Mouse (Mus musculus): ENCODE results near the gene Alb. TPM values are rescaled to one million over a fixed set of nuclear protein-coding genes. Genes with fewer than 3 reads are reported as not detected.

Alb gene
- polyA plus RNA-seq, 1 experiment from 2014 or later: 0.65 TPM

DNA sequence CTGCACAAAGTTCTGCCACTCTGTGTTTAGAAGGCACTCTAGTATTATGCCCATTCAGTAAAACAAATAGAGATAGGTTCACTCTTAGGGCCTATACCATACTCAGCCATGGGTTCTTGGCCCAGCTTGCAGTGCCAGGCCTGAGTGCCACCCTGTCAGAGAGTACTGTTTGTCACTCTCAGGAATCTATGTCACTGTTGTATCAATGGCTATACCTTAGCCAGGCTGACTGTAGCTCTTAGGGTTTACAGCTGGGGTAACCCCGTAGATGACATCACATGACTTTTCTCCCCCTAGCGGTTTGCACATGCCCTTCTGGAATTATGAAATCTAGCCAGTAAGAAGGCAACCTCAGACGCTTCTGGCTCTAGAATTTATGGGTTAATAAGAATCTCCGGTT, 33.6 kb downstream of the Alb start:
- Histone ChIP-seq H3K27ac (no peak overlapping the region), H3K4me2 (replicated peaks) (no peak overlapping the region), H3K4me3 (no peak overlapping the region), H3K36me3 (no peaks in the 10 kb centered on the region), H3K27me3 (no peaks in the 10 kb centered on the region), H3K4me1 (no peaks in the 10 kb centered on the region), H3K9me3 (no peaks in the 10 kb centered on the region), H3K9ac (no peak overlapping the region)
- 95% methylated on average over 4 of the region's 4 CpGs for WGBS
- ATAC-seq (ENCODE audit: insufficient number of reproducible peaks, insufficient read depth, low FRiP score, low TSS enrichment): no peak

DNA sequence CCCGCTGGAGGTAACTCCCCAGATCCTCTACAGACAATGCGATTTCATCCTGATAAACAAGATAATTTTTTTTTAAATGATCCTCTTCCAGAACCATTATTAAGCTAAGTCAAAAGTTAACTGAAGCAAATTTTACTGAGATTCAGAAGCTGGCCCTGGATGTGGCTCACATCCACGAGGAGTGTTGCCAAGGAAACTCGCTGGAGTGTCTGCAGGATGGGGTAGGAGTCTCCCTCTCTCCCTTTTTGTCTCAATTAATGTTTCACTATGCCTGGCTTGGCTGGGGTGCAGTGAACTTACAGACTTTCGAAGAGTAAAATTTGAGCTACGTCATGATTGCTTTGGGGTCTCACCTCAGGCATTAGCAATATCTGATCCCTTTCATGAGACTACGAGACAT, 38.8 kb downstream of the Alb start:
- Histone ChIP-seq H3K4me1 (no peaks in the 10 kb centered on the region), H3K27me3 (no peaks in the 10 kb centered on the region), H3K9me3 (no peaks in the 10 kb centered on the region), H3K27ac (no peak overlapping the region), H3K4me3 (no peak overlapping the region), H3K9ac (no peak overlapping the region), H3K4me2 (replicated peaks) (no peak overlapping the region), H3K36me3 (no peaks in the 10 kb centered on the region)
- no peak for ATAC-seq (ENCODE audit: insufficient number of reproducible peaks, insufficient read depth, low FRiP score, low TSS enrichment)
- WGBS: 78% methylated on average over 7 of the region's 7 CpGs

DNA sequence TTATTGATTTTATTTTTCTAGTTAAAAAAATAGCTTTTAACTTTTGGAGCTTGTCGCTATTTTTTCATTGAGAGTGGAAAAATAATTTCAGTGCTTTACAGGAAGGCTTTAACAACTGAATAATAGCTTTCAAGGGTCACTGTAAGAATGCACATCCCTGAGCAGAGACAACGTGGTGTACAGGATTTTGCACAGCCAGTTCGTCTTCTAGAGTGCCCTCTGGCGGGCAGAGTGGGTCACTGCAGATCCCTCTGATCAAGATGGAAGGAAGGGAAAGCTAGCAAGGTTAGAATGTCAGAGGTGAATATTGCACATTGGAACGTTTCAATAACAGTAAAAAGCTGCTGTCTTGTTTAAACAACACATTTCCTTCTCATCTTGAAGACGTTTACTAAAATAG, 40.0 kb downstream of the Alb start:
- 4% methylated on average over 6 of the region's 6 CpGs for WGBS
- Histone ChIP-seq H3K4me1 (no peaks in the 10 kb centered on the region), H3K4me3 (no peak overlapping the region), H3K4me2 (replicated peaks) (no peak overlapping the region), H3K36me3 (no peaks in the 10 kb centered on the region), H3K27me3 (no peaks in the 10 kb centered on the region), H3K9ac (no peak overlapping the region), H3K27ac (no peak overlapping the region), H3K9me3 (no peaks in the 10 kb centered on the region)
- no peak for ATAC-seq (ENCODE audit: insufficient number of reproducible peaks, insufficient read depth, low FRiP score, low TSS enrichment)

DNA sequence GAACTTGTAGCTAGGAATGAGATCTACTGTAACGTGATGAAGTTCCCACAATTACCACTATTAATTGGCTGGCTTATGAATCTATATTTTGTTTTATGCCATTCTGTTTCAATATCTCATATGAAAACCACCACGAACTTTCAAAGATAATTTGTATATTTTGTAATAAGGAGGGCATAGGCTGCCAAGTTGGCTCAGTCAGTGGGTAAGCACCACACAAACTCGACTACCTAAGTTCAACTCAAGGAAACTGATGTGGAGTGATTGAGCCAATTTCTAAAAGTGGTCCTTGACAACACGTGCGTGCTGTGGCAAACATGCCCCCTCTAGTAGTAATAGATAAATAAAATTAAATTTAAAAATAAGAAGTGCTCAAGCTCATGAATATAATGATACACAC, 41.1 kb downstream of the Alb start:
- Histone ChIP-seq H3K36me3 (no peaks in the 10 kb centered on the region), H3K27me3 (no peaks in the 10 kb centered on the region), H3K4me3 (no peak overlapping the region), H3K4me2 (replicated peaks) (no peak overlapping the region), H3K9me3 (no peaks in the 10 kb centered on the region), H3K9ac (no peak overlapping the region), H3K27ac (no peak overlapping the region), H3K4me1 (no peaks in the 10 kb centered on the region)
- 83% methylated on average over 5 of the region's 5 CpGs for WGBS
- no peak for ATAC-seq (ENCODE audit: insufficient number of reproducible peaks, insufficient read depth, low FRiP score, low TSS enrichment)

DNA sequence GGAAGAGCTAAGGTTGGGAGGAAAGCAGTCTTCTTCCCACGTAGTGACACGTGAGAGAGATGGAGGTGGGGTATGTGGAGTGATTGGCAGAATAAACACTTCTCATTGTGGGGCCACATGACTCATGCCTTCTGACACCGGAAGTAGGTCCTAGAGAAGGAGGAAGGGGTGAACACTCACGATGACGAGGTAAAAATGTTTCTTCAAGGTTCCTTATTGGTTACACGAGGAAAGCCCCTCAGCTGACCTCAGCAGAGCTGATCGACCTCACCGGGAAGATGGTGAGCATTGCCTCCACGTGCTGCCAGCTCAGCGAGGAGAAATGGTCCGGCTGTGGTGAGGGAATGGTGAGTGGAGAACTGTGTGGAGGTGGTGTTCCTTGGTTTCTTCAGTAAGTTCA, 44.0 kb downstream of the Alb start:
- no peaks in the 10 kb centered on the region for H3K9me3 ChIP-seq
- no peak for ATAC-seq (ENCODE audit: insufficient number of reproducible peaks, insufficient read depth, low FRiP score, low TSS enrichment)
- H3K9ac ChIP-seq: no peak overlapping the region
- no peaks in the 10 kb centered on the region for H3K27me3 ChIP-seq
- H3K27ac ChIP-seq: no peak overlapping the region
- no peaks in the 10 kb centered on the region for H3K4me1 ChIP-seq
- H3K36me3 ChIP-seq: no peaks in the 10 kb centered on the region
- WGBS: 80% methylated on average over 11 of the region's 11 CpGs
- no peak overlapping the region for H3K4me2 ChIP-seq (replicated peaks)
- no peak overlapping the region for H3K4me3 ChIP-seq

DNA sequence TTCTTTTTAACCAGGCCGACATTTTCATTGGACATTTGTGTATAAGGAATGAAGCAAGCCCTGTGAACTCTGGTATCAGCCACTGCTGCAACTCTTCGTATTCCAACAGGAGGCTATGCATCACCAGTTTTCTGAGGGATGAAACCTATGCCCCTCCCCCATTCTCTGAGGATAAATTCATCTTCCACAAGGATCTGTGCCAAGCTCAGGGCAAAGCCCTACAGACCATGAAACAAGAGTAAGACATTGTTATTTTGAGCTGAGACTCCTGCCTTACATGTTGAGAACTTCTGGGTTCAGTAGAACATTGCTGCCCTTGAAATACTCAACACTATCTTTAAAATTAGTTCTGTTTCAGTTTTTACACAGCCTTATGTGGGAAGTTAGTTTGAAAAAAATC, 45.8 kb downstream of the Alb start:
- Histone ChIP-seq H3K4me3 (no peak overlapping the region), H3K4me2 (replicated peaks) (no peak overlapping the region), H3K36me3 (no peaks in the 10 kb centered on the region), H3K9me3 (no peaks in the 10 kb centered on the region), H3K4me1 (no peaks in the 10 kb centered on the region), H3K27me3 (no peaks in the 10 kb centered on the region), H3K27ac (no peak overlapping the region), H3K9ac (no peak overlapping the region)
- ATAC-seq (ENCODE audit: insufficient number of reproducible peaks, insufficient read depth, low FRiP score, low TSS enrichment): no peak
- 72% methylated on average over 2 of the region's 2 CpGs for WGBS

DNA sequence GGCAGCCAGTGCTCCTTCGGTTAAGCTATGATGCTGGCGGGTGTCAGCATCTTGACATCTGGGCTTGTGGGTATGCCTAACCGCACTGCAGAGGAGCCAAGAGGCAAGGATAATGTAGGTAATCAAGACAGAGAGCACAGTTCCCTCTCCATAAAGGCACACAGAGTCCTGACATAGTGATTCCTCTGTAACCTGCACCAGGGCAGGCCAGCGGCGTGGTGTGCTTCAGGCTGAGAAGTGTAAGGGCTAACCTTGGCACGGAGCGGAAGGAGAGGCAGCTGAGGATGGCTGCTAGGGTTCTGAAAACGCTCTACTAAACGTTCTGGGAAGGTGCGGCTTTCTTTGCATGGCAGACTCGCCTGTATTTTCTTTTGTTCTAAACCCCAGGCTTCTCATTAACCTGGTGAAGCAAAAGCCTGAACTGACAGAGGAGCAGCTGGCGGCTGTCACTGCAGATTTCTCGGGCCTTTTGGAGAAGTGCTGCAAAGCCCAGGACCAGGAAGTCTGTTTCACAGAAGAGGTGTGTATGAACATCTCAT, 46.8 kb downstream of the Alb start:
- WGBS: 55% methylated on average over 13 of the region's 13 CpGs

DNA sequence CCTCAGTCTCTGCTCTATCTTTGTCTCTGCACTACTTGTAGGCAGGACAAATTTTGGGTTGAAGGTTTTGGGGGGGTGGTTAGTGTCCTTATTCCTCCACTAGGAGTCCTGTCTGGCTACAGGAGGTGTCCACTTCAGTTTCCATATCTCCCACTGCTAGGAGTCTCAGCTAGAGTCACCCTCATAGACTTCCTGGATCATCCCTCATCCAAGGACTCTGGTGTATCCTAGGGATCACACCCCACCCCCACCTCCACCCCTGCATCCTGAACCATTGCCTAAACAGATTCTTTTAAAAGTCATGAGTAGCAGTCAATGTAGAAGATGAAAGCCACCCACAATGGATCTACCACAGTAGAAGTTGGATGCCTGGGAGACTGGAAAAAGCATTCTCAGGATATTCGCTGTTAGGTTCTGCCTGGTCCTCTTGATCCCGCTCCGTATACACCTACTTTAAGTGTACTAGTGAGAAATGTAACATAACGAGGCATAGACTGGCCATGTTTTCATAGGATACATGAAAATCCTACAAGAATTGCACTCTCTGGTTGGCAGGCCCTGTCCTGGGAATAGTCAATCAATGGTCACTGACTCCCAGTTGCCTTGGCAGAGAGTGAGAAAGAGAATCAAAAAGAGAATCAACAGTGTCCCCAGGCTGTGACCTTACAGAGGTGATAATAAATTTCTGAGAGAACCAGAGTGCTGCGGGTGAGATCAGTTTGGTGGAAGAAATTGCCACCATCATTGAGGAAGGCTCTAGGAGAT, 49.3 kb downstream of the Alb start:
- Histone ChIP-seq H3K27me3 (no peaks in the 10 kb centered on the region), H3K36me3 (no peaks in the 10 kb centered on the region), H3K4me3 (no peak overlapping the region), H3K27ac (no peak overlapping the region), H3K4me2 (replicated peaks) (no peak overlapping the region), H3K9ac (no peak overlapping the region), H3K4me1 (no peaks in the 10 kb centered on the region), H3K9me3 (no peaks in the 10 kb centered on the region)
- WGBS: 92% methylated on average over 5 of the region's 5 CpGs
- ATAC-seq (ENCODE audit: insufficient number of reproducible peaks, insufficient read depth, low FRiP score, low TSS enrichment): no peak

More for the DNA sequence above, 46.8 kb downstream of the Alb start:
- Histone ChIP-seq H3K27ac (no peak overlapping the region), H3K4me1 (no peaks in the 10 kb centered on the region), H3K4me3 (no peak overlapping the region), H3K9me3 (no peaks in the 10 kb centered on the region), H3K27me3 (no peaks in the 10 kb centered on the region), H3K4me2 (replicated peaks) (no peak overlapping the region), H3K9ac (no peak overlapping the region), H3K36me3 (no peaks in the 10 kb centered on the region)
- ATAC-seq (ENCODE audit: insufficient number of reproducible peaks, insufficient read depth, low FRiP score, low TSS enrichment): no peak

DNA sequence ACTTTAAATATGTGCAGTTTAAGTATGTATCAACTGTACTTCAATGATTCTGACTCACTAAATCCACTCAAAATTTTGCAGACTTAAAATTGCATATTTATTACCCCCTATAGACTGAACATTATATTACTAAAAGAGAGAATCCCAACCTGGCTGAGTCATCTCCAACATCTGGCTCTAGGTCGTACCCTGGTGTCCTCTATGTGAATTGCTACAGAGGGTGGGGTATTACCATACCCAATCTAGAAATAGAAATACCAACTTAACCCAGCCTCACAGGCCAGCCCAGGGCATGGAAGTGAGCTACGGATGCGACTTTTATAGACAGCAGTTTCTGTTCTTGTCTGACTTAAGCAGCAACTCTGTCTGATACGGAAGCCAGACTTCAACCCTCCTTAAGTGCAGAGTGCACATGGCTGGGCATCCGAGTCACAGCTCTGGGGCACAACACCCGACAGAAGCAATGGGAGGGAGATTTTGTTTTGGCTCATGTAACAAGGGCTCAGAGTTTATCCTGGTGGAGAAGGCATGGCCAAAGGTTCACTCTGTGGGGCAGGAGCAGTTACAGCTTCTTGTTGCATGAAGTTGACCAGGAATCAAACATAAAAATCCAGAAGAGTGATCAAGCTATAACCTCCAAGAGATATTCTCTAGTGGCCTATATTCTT, 51.7 kb downstream of the Alb start:
- H3K4me1 ChIP-seq: no peaks in the 10 kb centered on the region
- no peaks in the 10 kb centered on the region for H3K27me3 ChIP-seq
- H3K27ac ChIP-seq: no peak overlapping the region
- no peak overlapping the region for H3K4me2 ChIP-seq (replicated peaks)
- no peaks in the 10 kb centered on the region for H3K36me3 ChIP-seq
- no peak overlapping the region for H3K9ac ChIP-seq
- H3K4me3 ChIP-seq: no peak overlapping the region
- H3K9me3 ChIP-seq: no peaks in the 10 kb centered on the region
- no peak for ATAC-seq (ENCODE audit: insufficient number of reproducible peaks, insufficient read depth, low FRiP score, low TSS enrichment)
- 72% methylated on average over 6 of the region's 6 CpGs for WGBS

DNA sequence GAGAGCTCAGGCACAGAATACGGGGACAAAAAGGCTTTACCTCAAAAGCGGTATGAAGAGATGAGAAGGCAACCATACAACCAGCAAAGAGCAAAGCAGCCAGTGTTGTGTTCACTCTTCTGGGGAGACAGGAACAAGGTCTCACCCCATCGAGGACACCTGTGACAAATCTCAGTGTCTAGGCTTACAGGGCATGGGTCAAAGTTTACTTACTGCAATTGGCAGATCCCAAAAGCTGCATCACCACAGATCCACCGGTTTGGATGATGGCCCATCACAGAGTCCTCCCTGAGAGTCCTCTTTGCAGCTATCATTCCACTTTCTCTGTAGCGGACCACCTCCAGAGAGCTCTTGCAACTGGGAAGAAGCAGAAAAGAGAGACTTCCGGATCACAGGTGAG, 54.9 kb downstream of the Alb start:
- Histone ChIP-seq H3K9ac (no peak overlapping the region), H3K4me1 (no peaks in the 10 kb centered on the region), H3K27me3 (no peaks in the 10 kb centered on the region), H3K36me3 (no peaks in the 10 kb centered on the region), H3K4me3 (no peak overlapping the region), H3K4me2 (replicated peaks) (no peak overlapping the region), H3K9me3 (no peaks in the 10 kb centered on the region), H3K27ac (no peak overlapping the region)
- WGBS: 91% methylated on average over 6 of the region's 6 CpGs
- ATAC-seq (ENCODE audit: insufficient number of reproducible peaks, insufficient read depth, low FRiP score, low TSS enrichment): no peak

DNA sequence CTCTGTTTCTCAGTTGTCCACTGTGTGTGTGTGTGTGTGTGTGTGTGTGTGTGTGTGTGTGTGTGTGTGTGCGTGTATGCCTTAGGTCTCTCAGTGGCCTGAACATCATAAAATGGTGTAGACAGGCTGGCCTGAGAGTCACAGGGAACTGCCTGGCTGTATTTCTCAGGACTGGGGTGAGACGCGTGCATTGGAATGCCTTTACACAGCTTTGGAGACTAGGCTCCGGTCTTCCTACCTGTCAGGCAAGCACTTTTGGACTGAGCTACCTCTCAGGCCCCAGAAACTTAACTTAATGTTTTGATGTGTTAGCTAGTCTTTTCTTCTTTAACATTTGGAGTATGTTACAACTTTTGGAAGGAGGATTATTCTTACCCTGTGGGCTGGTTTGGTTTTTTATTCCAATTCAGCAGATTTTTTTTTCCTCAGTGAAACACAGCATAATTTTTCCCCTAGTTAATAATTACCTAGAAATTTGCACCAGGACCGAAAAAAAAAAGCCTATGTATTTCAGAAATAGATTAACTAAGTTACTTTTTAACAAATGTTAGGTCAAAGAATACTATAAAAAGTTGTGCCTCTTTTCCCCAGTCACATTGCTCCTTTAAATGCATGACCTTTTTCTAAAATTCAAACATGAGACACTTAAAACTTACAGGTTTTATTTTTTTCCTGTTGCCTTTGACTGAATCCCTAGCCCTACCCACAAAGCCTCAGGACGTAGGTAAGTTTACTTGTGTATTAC, 57.8 kb downstream of the Alb start, which contains the start of gene Afm:
Gene Afm (plus strand): TSS at position 577 of the 745 bp plus-strand sequence.
- Histone ChIP-seq H3K36me3 (no peaks in the 10 kb centered on the region), H3K27ac (no peak within 1 kb of the TSS), H3K4me1 (no peaks in the 10 kb centered on the region), H3K9ac (no peak within 1 kb of the TSS), H3K9me3 (no peaks in the 10 kb centered on the region), H3K4me2 (replicated peaks) (no peak within 1 kb of the TSS), H3K27me3 (no peaks in the 10 kb centered on the region), H3K4me3 (no peak within 1 kb of the TSS)
- no peak for ATAC-seq (ENCODE audit: insufficient number of reproducible peaks, insufficient read depth, low FRiP score, low TSS enrichment)
- 83% methylated on average over 6 of the region's 6 CpGs for WGBS
